In genomic region chr12:71885717-71886116, GRCm38 (mm10) we compare ENCODE assay signal across 9 mouse cellular contexts. TPM values are rescaled to one million over a fixed set of nuclear protein-coding genes. Genes with fewer than 3 reads are reported as not detected.
DNase-seq lines count a peak whose midpoint lies in the region; ATAC-seq and TF ChIP-seq lines count a peak whose summit lies in the region.
"Had no signal": no experiment of that assay in that cellular context is flagged by ENCODE, and none has a peak within 500 bp of the region (broad histone marks: within the 10 kb centered on the region; RNA-seq: fewer than 3 reads in every experiment).

No protein-coding gene starts in this region.

- H3K79me2 ChIP-seq in myocyte (ENCODE audit: control insufficient read depth, insufficient read depth), result peaks cover 33% of the 10 kb centered on the region

- H3K27me3 ChIP-seq in intestine, postnatal 0 days (replicated peaks; ENCODE audit: control insufficient read depth, insufficient read depth, low read length), result no peaks in the 10 kb centered on the region
- H3K27me3 ChIP-seq in myocyte (ENCODE audit: control insufficient read depth, insufficient read depth, insufficient read length), result no peaks in the 10 kb centered on the region
- H3K27me3 ChIP-seq: neural tube, embryonic 12.5 days had no signal

- DNase-seq in layer of hippocampus, adult 9-11 months, result peak; percentile 47
- DNase-seq in layer of hippocampus, adult 8-10 months (ENCODE audit: low spot score in 2 of 2), result no peak
- DNase-seq in heart, adult 11 months, result peak; percentile 98
- DNase-seq in testis, postnatal 10 days (ENCODE audit: low spot score), result no peak
- DNase-seq in right cerebral cortex, adult 2 months (ENCODE audit: low spot score in 2 of 2), result no peak

- TF ChIP-seq CTCF in intestine, postnatal 0 days (IDR thresholded peaks at IDR 0.05; ENCODE audit: low read depth), result no peak

- 0 out of 2 replicates have a peak overlapping the region, but pooled peaks have one; percentile 14 for H3K4me2 ChIP-seq in intestine, postnatal 0 days (replicated peaks; ENCODE audit: low read depth)
- peak overlapping the region; percentile 75 for H3K4me2 ChIP-seq in myocyte (ENCODE audit: low read depth)
- H3K4me2 ChIP-seq: neural tube, embryonic 12.5 days had no signal

- no peak overlapping the region for H3K9ac ChIP-seq in intestine, postnatal 0 days (ENCODE audit: low read depth, low read length)
- H3K9ac ChIP-seq: neural tube, embryonic 12.5 days had no signal

- H3K9me3 ChIP-seq in intestine, postnatal 0 days (ENCODE audit: control insufficient read depth), result no peaks in the 10 kb centered on the region
- H3K9me3 ChIP-seq: neural tube, embryonic 12.5 days had no signal

- H3ac ChIP-seq in myocyte (ENCODE audit: control insufficient read depth, insufficient read length), result no peak overlapping the region

- peak overlapping the region; percentile 66; the same call in 1 of the 2 replicates for H3K27ac ChIP-seq in intestine, postnatal 0 days (ENCODE audit: low read depth, low read length)
- H3K27ac ChIP-seq: neural tube, embryonic 12.5 days had no signal

- H3K36me3 ChIP-seq in intestine, postnatal 0 days (ENCODE audit: control insufficient read depth, insufficient read depth), result no peaks in the 10 kb centered on the region
- H3K36me3 ChIP-seq in myocyte (ENCODE audit: control insufficient read depth, insufficient read depth), result no peaks in the 10 kb centered on the region
- H3K36me3 ChIP-seq: neural tube, embryonic 12.5 days had no signal

- ATAC-seq in intestine, postnatal 0 days, result peak; percentile 23; the same call in 1 of the 2 replicates
- ATAC-seq in frontal cortex, adult (ENCODE audit: low TSS enrichment), result no peak

- 41% methylated on average over 4 of the region's 4 CpGs for WGBS in intestine, postnatal 0 days

- no peak for TF ChIP-seq POLR2A in myocyte (IDR thresholded peaks at IDR 0.05; ENCODE audit: insufficient read length, low read depth)

- peaks cover 25% of the 10 kb centered on the region for H3K4me1 ChIP-seq in intestine, postnatal 0 days (replicated peaks; ENCODE audit: control insufficient read depth, insufficient read depth, low read length)

- H3K4me3 ChIP-seq in intestine, postnatal 0 days (ENCODE audit: low read depth, low read length), result no peak overlapping the region
- H3K4me3 ChIP-seq in myocyte, result peak overlapping the region; percentile 16
- H3K4me3 ChIP-seq: neural tube, embryonic 12.5 days had no signal

TF ChIP-seq in myocyte, 11 proteins besides CTCF, POLR2A, EP300 and RAD21:
- TF ChIP-seq REST (IDR thresholded peaks at IDR 0.05; ENCODE audit: insufficient read depth, insufficient read length), result no peak
- TF ChIP-seq SRF (IDR thresholded peaks at IDR 0.05; ENCODE audit: control insufficient read depth, insufficient read length, low read depth), result no peak
- TF ChIP-seq MYOG (IDR thresholded peaks at IDR 0.05; ENCODE audit: control insufficient read depth in 1 of 3, insufficient read depth in 1 of 3, insufficient read length in 2 of 3, low read depth in 2 of 3), result no peak
- no peak for TF ChIP-seq MAX (IDR thresholded peaks at IDR 0.05; ENCODE audit: low read depth)
- no peak for TF ChIP-seq TCF3 (IDR thresholded peaks at IDR 0.05; ENCODE audit: insufficient read length, low read depth)
- TF ChIP-seq POLR2AphosphoS2 (IDR thresholded peaks at IDR 0.05; ENCODE audit: insufficient read length, low read depth), result no peak
- no peak for TF ChIP-seq MYOD1 (IDR thresholded peaks at IDR 0.05; ENCODE audit: control insufficient read depth in 1 of 3, insufficient read length in 2 of 3, low read depth in 2 of 3)
- TF ChIP-seq CEBPB (IDR thresholded peaks at IDR 0.05; ENCODE audit: insufficient read depth, poor library complexity, severe bottlenecking), result no peak; the same call in none of the 2 replicates
- TF ChIP-seq TCF12 (IDR thresholded peaks at IDR 0.05; ENCODE audit: insufficient read depth, poor library complexity, severe bottlenecking), result no peak
- TF ChIP-seq E2F4 (IDR thresholded peaks at IDR 0.05; ENCODE audit: insufficient read depth), result no peak
- TF ChIP-seq USF1 (IDR thresholded peaks at IDR 0.05; ENCODE audit: low read depth), result no peak

RNA-seq across cellular contexts. Expression of gene Daam1, which starts 54.8 kb away (rescaled TPM):
- 10 to 100 TPM; 62.2 to 67.0 (median 64.0) TPM for total RNA-seq in layer of hippocampus, adult 8-10 months (2022)
- 5.3 and 5.7 TPM in 2 replicates for polyA plus RNA-seq in intestine, postnatal 0 days (2015; fragmentation: Nextera tagmentation; extraction: Ambion mirVana)
- 10.1 TPM for polyA plus RNA-seq in myocyte (2012; fragmentation: generic; extraction: Trizol)

Comparison
In these comparisons a context has a peak if more than half of its experiments do, and no peak if none do; other contexts are left out.
1. DNase-seq: peak in layer of hippocampus, adult 9-11 months (single experiment) and heart, adult 11 months (single experiment); none in layer of hippocampus, adult 8-10 months (0 of 2), testis, postnatal 10 days (single experiment) and right cerebral cortex, adult 2 months (0 of 2).